Mouse (Mus musculus) urinary bladder, postnatal 4 days (tissue): ENCODE results near the gene Stk4.

Source experiments
- DNase-seq, 2 experiments: peaks; one replicate each; pipeline ENCODE4 v3.0.0; 2021 to 2022; ENCODE audit warnings: low spot score in 2 of 2

Stk4 gene

DNA sequence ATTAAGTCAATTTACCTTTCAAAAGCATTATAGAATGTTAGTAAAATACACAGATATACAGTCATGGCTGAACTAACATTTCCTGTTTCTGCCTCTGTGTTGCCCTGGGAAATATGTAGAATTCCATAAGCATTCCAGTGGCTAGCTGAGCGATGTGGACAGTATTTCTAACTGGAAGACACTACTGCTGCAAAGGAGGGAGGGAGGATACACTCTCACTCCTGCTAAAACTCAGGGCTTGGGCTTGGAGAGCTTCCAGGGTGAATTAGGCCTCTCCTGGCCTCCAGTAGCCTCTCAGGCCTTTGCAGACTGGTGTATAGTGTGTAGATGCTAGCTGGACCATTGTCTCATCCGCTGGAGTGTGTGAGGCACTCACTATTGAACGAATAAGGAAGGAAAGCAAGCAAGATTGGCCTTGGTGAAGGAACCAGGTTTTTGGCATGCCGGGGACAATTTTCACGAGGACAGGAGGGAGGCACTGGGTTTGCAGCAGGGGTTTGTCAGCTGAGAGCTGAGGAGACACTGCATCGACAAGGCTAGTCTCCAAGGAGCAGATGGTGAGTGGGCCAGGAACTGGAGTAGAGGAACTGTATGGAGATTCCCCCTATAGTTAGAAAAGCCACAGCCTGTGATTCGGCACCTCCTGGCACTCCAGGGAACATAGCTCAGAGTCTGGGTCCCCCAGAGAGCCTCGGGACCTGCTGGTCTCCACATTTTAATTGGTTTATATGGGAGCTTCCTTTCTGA, 104.7 kb downstream of the Stk4 start:
- DNase-seq: no peak

DNA sequence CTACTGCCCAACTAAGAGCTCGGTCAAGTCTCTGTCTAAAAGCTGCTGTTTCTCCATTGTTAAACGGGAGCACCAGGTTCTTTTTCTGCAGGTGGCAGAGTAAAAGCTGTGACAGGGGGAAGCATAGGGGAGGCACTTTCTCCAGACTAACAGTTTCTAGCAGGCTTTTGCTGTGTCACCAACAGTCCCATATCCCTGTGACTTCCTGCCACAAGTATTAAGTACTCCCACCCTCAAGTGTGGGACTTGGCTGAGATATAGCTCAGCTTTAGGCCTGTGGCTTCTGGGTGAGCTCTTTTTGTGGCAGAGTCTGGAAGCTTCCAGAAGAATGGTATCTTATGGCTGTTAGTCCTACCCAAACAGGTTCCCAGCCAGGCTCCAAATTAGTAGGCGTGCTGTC, 105.7 kb downstream of the Stk4 start:
- DNase-seq: no peak

DNA sequence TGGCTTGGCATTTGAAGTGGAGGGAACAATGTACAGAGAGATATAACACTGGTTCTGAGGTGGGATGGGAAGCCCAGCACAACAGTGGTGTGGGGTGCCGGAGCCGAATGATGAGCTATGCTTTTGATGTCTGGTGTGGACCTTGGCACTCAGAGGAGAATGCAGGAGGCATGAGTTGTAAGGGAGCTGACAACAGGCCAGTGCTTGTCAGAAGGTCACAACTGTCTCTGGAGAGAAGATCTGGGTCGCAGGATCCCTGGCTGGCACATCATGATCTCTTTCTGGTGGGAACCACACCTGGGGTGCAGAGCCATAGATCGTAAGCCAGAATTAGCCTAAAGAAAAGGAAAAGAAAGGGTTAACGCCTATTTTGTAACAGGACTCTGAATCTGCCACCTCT, 107.7 kb downstream of the Stk4 start:
- no peak for DNase-seq

DNA sequence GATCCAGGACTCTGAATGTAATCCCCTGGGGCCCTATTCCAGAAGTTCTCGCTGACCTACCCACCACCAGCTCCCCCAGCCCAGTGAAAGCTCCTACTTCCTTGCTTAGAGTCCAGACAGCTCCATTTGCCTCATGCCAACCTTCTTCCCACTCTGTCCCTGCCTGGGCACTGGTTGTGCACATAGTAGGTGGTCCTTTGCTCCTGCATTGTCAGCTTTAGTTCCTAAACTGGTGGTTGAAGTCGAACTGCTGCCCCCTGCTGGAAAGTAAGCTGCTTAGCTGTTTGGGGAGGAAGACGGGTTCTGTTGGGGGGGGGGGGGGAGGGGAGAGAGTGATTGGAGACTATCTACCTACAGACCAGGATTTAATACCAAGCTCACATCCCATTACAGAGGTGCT, 110.0 kb downstream of the Stk4 start:
- peak in 1 of 2 experiments; percentile 57 for DNase-seq

DNA sequence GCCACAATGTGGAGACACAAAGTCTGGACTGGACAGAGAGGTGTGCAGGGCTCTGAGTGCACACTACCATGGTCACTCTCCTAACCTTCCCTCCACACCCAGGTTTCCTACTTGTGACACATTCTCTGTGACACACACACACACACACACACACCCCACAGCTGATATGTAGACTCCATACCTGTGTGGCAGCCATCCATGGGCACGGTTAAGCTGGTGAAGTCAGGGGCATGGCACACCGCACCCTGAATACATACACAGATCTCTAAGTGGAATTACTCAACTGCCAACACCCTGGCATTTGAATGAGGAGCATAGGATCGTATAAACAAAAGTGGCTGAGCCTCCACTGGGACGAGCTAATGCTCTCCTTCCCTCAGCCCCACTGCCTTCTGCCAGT, 110.6 kb downstream of the Stk4 start:
- DNase-seq: no peak

DNA sequence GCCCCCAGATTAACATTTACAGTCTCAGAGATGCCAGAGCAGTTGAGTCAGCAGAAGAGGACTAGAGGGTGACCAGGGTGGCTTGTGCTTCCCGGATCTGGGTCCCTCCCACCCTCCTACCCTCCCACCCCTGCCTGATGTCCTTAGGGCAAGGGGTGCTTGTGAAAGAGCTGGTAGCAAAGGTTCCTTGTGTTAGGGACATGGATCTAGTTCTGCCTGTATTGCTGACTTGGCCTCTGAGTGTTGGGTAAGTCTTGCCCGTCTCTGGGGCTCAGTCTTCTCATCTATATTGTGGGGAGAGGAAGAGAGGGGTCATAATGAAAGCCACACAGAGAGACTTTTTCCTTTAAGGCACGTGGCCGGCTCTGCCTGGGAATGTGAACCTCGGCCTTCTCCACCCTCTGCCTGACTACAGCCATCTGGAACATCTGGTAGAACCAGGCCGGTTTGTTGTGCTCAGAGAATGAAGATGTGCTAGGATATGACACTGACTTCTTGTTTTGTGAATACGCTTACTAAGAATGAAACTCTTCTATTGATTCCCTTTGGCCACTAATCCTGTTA, 112.7 kb downstream of the Stk4 start, which contains the start of gene Wfdc5:
Gene Wfdc5 (minus strand): TSS at position 51 of the 564 bp plus-strand sequence.
- peak in 1 of 2 experiments; percentile 54 for DNase-seq

DNA sequence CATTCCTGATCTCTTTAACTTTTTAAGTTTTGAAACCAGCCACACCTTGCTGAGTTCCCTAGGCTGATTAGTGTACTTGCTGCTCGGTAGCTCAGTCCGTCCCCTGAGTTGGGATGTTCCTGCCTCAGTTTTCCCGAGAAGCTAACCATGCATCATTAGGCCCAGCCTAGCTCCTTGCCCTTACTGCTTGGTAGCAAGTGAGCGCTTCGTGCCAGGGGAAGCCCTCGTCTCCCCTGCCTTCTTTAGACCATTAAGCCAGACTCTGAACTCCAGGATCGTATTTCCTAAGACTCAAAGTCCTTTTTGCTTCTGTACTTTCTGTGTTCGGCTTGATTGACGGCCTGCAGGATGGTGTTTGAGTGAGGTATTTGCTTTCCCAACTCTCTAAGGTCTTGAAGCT, 113.2 kb downstream of the Stk4 start:
- DNase-seq: no peak

DNA sequence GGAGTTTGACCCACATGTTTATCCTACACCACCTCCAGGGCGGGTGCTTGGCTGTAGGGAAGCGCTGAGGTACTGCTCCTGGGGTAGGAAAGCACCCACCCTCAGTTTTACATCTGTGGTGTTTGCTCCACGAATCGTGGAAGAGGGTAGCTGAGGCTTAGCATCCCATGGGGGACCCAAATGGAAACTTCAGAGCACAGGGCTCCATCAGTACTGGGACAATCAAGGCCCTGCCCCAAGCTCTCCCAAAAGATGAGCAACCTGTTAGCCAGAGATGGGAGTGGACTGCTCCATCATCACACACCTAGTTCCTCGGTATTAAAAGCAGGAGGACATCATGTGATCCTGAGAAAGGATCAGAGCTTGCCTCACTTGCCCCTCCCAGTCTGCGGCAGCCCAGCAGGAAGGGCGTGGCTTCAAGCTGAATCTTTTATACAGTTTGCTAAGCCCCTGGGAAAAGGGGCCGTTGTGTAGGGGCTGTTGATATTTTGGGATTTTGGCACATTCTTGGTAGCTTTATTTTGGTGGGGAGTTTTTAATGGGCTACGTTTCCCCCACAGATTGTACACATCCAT, 114.1 kb downstream of the Stk4 start:
- DNase-seq: peak in 1 of 2 experiments; percentile 43

DNA sequence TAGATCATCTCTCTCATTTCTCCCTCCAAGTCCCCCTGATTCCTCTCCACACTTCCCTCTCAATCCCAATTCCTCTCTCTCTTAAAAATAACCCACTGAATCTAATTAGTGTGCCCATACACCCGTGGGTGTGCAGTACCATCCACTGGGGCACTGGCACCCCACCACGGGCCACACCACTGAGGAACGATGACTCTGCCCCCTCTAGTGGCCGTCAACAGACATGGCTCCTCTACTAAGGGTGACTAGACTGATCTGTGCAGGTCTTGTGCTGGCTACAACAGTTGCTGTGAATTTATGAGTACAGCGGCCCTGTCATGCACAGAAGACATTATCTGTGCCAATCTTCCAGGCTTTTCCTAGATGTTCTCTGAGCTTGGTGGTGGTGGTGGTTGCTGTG, 118.6 kb downstream of the Stk4 start:
- peak in 1 of 2 experiments; percentile 45 for DNase-seq

DNA sequence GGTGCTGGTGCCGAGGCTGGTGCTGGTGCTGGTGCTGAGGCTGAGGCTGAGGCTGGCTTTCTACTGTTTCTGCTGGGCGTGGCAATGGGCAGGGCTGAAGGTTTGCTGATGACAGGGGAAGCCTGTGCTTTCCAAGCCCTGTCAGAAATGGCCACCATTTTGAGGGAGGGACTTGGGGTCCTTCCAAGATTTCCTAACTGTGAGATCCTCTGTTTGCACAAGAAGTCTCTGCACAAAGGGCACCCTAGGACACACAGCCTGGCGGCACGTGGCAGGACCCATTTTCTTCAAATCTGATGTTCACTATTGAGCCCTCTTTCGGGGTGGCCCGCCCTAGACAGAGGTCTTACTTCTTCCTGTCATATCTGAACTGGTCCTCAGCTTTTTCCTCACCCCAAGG, 120.5 kb downstream of the Stk4 start, which contains the start of gene Wfdc12:
Gene Wfdc12 (minus strand): TSS at position 33 of the 400 bp plus-strand sequence.
- DNase-seq: peak in 1 of 2 experiments; percentile 54

DNA sequence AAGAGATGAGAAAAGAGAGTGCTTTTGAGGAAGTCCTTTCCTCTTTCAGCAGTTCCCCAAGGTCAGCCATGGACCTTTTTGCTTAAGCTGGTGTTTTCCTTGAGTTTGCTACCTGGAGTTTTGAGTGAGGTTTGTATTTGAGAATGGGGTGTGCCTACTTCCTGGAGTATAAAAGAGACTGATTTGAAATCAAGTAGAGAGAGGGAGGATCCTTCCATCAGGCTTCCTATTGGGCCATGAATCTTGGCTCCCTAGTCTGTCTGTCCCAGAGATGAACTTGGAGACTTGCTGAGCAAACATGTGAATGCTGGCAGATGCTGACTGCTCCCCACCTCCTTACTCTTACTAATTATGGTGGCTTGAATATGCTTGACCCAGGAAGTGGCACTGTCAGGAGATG, 122.2 kb downstream of the Stk4 start:
- peak; percentile 9 to 22 for DNase-seq

DNA sequence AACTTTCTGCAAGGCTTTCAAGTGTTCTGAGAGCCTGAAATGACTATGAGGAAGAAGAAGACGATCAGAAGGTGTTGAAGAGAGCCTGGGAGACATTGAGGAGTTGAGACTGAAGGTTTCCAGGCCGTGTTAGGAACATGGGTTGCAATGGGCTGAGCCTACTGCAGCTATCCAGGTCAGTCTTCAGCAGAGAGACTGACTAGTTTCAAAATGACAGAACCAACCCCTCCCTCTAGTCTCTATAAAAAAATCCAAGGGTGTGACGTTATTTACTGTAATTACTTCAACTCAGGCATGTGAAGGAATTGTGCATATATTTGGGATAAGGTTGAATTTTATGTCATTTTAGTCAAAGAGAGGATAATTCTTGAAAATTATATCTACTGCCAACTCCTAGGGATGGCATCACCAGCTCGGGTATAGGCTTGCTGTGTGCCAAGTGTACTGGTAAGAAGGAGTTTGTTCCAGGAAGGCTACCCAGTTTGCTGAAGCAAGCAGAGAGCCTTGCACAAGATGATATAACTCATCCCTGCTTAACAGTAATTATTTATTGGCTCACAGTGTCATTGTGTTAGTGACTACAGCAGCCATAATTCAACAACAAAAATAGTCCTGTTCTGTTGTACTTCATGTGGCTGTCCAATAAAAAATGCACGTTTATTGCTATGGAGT, 125.0 kb downstream of the Stk4 start:
- DNase-seq: peak; percentile 7 to 40

DNA sequence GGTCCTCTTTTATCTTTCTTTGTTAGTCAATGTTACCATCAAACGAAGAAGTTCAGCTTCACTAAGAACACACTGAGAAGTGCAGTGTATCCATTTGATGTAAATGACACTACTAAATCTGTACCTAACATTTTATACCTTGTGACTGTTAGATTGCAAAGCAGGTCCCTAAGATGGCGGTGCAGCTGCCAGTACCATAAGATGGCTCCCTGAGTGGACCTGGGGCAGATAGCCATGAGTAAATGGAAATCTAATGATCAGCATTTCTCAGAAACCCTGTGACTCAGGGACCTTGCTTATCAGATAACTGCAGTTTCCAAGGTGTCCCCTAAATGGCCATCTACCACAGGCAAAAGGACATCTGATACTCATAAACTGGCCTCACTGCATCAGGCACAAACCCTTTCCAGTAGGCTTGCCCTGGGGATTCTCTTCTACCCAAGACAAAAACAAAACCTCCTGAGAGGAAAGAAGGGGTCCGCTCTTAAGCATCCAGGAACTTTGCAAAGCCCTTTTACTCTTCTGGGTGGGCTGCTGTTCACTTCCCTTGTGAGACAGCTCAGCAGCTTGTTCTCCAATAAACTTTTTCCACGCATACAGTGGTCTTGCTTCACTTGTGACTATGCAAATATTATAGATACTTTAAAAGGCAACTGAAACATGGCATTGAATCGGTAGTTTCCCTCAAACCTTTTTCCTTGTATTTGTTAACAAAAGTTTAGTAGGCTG, 126.0 kb downstream of the Stk4 start:
- DNase-seq: peak; percentile 11 to 22

DNA sequence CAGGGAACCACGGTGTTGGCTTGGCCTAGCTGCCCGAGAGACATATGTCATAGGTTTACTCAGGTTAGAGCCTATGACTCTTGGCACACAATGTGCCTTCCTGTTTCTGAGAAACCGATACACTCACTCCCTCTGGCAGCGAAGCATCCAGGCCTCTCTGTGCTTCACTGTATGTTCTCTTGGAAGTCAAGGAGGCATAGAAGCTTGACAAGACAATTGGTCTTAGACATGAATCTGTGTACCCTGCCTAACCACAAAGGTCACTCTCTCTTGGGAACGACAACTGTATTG, 126.5 kb downstream of the Stk4 start:
- peak in 1 of 2 experiments; percentile 10 for DNase-seq

DNA sequence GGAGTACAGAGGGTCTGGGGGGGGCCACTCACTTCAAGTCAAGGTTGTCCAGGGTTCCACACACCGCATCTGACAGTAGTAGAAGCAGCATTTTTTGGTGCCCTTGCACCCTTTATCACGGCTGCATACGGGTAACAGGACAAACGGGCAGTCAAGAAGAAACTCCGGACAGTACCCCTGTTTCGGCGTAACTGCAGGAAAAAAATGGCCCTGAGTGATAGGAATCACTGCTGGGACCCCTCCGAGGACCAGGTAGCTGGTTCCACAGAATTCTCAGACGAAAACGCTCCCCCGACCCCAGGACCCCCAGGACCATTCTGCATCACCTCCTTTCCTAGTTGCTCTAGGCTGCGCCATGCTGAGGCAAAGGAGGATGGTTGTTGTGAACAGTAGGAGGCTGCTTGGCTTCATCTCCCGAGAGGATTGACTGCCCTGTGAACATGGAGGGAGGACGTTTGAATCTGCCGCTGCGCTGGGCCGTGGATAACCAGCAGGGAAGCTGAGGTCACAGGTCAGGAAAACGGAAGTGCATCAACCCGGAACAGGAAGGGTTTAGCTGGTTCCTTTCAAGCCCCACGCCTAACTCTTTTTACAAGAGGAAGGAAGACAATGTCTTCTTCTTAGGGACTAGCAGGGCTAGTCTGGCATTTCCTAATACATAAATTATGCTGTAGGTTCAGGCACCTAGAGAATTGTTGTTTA, 129.7 kb downstream of the Stk4 start, which contains the start of gene Wfdc15a:
Gene Wfdc15a (minus strand): TSS at position 505 of the 702 bp plus-strand sequence.
- DNase-seq: peak in 1 of 2 experiments; percentile 46
